Mouse (Mus musculus): ENCODE data around the gene Rcn3.
"Not testable (repeated sequence)": the region's sequence is repeated elsewhere in the genome, so short reads cannot be mapped to it uniquely, and the experiment has no call there.

Gene Rcn3

DNA sequence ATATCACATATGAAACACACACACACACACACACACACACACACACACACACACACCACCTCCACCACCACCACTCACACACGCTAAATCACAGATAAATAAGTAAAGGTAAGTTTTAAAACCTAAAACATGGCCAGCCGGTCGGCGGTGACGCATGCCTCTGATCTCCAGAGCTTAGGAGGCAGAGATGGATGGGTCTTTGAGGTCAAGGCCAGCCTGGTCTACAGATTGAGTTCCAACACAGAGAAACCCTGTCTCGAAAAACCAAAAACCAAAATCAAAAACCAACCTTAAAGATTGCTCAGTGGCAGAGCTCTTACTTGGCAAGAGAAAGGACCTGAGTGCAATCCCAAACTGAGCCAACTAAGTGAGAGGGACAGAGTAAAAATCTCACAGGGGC is 8.0 kb upstream of the Rcn3 start:
- in situ Hi-C loops (cut with MboI, MseI) = no loop called here

DNA sequence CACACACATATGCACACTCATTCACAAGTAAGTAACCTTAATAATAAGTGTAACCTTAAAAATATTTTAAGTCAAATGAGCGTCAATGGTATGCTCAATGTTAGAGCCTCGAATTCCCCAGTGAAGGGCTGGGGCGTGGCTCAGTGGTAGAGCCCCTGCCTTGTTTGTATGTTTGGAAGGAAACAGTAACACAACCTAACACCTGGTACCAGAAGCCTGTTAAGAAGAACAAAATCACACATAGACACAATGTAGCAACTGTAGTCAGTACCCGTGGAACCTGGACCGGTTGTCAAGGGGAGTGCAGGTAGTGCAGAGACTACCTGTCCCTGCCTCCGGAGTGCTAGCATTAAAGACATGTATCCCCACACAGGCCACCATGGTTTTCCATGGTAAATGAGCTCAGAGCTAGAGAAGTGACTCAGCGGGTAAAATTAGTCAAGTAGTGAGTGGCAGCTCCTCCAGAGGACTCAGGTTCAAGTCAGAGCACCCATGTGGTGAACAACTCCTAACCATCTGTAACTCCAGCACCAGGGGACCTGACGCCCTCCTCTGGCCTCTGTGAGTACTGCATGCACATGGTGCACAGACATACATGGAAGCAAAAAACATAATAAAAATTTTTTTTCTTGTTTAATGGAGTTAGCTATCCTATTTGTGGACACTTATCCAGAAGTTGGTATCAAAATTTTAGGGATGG is 6.7 kb upstream of the Rcn3 start:
- in situ Hi-C loops (cut with MboI, MseI) = no loop called here

DNA sequence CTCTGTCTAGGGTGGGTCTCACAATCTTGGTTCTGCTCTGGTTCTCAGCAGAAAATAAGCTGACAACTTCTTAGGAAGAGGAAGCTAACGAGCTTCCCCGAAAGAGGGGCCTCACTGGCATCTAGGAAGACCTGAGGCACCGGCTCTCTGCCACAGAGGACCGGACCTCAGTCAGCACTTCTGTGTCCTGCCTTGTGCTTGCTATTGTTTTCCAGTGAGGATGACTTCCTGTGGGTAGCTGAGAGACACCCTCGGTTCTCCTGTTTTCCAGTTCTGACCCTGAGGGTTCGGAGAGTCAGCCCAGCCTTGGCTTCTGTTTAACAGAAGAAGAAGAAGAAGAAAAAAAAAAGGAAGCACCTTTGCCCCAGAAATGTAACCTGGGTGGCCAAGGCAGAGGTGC is 5.5 kb upstream of the Rcn3 start:
- in situ Hi-C loops (cut with MboI, MseI) = no loop called here

DNA sequence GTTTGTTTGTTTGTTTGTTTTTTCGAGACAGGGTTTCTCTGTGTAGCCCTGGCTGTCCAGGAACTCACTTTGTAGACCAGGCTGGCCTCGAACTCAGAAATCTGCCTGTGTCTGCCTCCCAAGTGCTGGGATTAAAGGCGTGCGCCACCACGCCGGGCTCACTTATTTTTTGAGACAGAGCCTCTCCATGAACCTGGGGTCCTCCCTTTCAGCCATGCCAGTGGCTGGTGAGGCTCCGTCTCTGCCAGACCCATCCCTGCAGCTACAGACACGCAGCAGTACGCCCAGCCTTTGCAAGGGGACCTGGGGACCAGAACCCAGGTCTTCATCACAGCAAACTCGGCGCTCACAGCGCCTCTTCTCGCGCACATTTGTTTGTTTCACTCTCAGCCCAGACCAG is 3.9 kb upstream of the Rcn3 start:
- in situ Hi-C loops (cut with MboI, MseI) = not testable (repeated sequence)

DNA sequence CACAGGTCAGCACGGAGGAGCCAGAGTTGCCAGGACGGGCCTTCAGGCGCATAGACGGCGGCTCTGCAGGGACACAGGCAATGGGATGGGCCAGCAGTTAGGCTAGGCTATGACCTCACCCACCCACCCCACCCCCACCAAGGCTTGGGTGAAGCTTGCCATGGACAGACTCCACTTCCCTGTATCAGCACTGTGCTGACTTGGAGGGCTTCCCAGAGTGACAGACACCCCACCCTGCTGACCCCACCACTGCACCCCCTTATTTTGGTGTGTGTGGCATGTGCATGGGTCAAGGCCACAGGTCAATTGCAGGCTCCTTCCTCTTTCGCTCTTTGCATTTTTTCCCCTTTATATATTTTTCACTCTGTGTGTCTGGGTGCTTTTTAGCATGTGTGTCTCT is 3.3 kb upstream of the Rcn3 start:
- in situ Hi-C loops (cut with MboI, MseI) = no loop called here

DNA sequence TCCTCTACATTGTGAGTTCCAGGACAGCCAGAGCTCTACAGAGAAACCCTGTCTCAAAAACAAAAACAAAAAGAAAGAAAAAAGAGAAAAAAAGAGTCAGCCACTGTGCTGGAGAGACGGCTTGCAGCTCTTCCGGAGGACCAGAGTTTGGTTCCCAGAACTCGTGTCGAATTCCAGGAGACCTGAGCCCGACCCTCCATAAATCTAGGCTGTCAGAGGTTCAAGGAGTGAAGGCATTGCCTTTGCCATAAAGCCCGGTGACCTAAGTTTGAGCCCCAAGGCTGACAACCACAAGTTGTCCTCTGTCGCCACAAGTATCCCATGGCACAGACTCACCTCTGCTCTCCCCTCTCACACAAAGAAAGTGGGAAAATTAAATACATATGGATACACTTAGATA is 2.1 kb upstream of the Rcn3 start:
- in situ Hi-C loops (cut with MboI, MseI) = no loop called here

DNA sequence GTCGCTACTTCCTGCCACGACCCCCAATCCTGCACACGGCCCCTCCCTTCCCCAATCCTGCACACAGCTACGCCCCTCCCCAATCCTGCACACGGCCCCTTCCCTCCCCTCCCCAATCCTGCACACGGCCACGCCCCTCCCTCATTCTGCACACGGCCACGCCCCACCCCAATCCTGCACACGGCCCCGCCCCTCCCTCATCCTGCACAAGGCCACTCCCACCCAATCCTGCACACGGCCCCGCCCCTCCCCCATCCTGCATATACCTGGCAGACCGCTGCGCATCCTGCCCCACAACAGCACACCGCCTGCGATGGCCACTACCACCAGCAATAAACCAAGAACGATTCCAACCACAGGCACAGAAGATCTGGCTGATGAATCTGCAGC is 1.5 kb upstream of the Rcn3 start:
- in situ Hi-C loops (cut with MboI, MseI) = no loop called here

DNA sequence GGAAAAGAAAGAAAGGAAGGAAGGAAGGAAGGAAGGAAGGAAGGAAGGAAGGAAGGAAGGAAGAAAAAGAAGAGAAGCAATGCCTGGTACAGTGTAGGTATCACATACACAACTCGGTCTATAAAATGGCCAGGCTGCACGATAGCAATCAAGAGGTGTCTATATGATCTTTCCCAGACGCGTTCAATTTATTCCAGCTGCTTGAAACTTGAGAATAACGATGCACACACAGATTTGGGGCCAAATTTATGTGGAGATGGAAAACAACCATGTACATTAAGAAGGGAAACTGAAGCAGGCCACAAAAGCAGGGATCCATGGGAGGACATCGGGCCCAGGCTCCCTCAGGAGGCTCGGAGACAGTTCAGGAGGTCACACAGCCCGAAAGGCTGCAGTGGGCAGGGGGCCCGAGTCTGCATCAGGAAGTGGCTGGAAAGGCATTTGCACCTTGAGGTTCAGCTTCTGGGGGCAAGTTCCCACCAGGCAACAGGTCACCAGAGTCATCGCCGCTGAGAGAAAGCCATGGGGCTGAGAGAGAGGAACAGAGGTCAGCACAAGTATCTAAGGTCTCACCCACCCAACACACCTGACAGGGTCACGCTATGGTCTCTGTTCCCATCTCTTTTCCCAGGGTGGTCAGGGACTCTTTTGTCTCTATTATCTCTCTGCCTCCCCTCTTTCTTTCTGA is 951 bp upstream of the Rcn3 start:
- in situ Hi-C loops (cut with MboI, MseI) = no loop called here

DNA sequence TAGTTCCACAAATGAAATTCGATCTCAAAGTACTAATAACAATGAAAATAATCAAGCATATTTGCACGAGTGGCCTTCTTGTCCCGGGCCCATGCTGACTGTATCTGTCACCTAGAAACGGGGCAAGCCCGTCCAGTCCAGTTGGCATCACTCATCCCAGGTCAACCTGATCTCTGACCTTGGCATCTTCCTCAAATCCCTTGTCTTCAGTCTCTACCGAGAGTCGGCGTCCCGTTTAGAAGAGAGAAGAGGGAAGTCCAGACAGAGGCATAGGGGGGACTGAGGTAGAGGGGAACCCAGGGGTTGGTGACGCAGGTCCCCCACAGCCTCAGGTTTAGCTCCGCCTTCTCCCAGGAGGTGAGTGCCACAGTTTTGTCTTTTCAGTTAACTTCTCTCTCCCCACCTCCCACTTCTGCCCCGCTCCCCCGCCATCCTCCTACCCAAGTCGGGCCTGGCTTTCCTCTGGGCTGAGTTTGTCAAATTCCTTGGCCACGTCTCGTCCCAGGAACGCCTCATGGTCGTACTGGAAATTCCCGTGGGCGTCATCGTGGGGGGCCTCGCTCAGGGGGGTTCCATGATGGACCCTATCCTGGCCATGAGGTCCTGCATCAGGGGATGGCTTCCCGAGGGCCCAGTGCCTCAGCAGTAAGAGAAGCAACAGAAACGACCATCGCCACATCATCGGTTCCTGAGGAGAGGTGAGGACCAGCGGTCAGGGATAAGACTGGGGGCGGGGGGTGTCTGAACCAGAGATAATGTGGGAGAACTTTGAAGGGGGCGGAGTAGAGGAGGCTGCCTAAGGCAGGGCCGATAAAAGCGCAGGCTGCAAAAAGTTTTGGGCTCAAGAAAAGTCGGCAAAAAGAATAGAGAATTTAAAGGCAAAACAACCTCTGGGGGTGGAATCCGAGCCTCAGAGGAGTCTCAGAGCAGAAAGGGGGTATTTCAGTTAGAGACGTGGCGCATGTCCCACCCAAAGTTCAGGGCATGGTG is 725 bp downstream of the Rcn3 start:
- in situ Hi-C loops (cut with MboI, MseI) = no loop called here

DNA sequence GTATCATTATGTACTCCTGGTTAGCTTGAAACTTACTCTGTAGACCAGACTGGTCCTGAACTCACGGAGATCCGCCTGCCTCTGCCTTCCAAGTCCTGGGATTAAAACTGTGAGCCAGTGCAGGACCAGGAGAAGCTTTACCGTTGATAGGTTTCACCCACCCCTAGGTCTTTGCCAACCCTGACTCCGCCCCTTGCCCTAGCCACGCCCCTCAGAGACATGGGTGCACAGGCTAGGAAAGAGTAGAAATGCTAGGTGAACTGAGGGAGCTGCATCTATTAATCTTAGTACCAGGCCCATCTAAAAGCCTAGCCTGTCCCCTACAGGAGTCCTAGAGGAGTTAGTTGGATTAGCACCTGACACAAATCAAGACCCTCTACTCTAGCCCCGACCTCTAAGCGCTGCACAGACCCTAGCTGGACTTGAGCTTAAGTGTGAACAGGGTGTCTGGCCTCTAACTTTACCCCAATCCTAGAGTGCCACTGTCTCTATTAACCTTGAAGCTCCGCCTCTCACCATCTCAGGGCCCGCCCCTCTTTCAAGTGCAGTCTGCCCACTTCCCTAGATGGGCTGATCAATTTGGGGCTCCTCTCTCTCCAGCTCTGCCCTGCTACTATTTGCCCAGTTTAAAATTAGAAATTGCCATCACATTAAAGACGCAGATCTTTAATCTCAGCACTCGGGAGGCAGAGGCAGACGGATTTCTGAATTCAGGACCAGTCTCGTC is 1.6 kb downstream of the Rcn3 start:
- in situ Hi-C loops (cut with MboI, MseI) = no loop called here

DNA sequence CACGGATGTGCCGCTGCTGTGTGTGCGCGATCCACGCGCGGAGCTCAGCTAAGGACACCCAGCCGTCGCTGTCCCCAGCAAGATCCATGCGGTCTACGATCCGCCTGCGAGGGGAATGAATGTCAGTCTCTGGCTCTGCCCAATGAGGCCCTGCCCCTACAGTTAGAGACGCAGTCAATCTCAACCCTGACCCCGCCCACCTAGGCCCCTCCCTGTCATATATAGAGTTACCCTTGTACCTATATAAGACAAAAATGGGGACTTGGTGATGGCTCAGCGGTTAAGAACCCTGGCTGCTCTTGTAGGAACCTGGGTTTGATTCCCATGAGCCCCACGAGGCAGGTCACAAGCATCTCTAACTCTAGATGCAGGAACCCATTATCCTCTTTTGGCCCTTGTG is 3.4 kb downstream of the Rcn3 start:
- in situ Hi-C loops (cut with MboI, MseI) = no loop called here

DNA sequence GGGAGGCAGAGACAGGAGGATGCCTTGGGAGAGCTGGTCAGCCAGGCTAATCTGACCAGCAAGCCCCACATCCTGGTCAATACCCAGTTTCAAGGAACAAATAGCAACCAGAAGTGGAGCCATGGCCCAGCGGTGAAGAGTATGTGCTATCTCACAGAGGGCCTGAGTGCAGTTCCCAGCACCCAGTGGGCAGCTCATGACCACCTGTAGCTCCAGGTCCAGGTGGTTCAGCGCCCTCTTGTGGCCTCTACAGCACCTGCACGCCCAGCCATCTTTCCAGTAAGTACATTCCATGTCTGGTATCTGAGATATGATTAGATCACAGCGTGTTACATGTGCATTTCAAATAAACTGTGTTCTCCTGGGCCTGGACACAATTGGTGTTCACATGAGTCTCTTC is 5.9 kb downstream of the Rcn3 start:
- in situ Hi-C loops (cut with MboI, MseI) = no loop called here

DNA sequence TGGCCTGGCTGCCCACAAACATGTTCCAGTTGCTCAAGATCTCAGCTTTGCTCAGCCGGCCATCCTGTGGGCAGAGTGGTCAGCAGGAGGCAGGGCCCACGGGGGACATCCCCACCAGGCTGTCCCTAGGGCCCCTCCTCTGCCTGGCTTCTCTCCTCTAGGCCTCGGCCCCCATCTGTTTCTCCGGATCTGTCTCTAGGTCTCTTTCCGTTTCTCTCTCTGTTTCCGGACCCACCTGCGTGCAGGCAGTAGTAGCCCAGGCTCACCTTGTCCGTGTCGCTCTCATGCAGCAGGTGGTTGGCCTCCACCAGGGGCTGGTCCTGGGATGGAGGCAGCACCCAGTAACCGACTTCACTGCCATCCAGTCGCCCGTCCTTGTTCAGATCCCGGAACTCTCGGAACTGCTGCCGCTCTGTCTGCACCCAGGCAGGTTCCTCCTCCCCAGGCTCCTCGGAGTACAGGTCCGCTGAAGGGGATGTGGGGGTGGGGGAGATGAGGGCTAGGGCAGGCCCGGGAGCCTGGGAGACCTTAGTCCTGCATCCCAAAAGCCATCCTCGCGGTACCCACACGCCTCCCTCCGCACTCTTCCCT is 8.6 kb downstream of the Rcn3 start:
- in situ Hi-C loops (cut with MboI, MseI) = loop anchor here (5.0 kb wide), 1 partner anchor 44 kb away; the partner anchor contains the start of gene Rpl13a

DNA sequence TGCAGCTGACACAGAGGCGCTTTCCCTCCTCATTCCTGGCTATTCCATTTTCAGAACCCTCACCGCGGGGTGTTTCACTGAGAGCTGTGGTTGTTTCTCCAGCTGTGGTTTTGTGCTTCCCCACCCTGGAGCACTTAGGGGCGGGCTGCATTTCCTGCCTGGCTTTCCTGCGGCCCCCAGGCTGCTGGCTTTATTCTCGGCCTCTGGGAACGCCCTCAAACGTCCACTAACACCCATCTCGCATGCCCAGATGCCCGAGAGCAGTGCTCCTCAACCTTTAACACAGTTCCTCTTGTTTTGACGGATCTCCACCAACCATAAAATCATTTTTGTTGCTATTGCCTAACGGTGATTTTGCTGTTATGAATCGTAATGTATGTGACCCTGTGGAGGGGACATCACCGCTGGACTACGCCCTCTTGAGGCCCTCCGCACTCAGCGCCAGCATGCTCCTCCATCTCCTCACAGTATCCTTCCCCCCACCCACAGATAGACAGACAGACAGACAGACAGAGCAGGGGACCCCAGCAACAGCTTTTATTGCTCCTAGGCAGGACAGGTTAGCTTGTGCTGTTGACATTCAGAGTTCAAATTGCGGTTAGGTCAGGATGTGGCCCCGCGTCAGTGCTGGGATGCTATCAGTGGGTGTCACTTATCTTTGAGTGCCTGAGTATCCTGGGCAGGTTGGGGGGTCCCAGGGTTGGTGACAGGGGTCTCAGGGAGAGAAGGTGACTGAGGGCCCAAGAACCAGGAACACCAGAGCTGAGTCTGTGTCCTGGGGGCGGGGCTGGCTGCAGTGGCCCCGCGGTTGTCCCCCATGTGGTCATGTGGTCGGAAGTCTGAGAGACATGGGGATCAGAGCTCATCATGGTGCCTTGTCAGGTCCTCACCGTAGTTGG is 9.4 kb downstream of the Rcn3 start:
- in situ Hi-C loops (cut with MboI, MseI) = loop anchor here (5.0 kb wide), 1 partner anchor 45 kb away; the partner anchor contains the start of gene Rpl13a

DNA sequence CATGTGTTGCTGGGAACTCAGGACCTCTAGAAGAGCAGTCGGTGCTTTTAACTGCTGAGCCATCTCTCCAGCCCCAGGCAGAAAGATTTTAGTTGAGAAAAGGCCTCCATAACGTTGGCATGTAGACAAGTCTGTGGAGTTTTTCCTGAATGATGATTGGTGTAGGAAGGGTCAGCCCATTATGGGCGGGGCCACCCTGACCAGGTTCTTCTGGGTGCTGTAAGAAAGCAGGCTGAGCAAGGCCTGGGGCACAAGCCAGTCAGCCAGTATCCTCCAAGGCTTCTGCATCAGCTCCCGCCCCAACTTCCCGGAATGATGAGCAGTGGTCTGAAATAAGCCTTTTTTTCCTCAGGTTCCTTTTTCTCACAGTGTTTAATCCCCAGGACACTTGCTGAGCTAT is 11.0 kb downstream of the Rcn3 start:
- in situ Hi-C loops (cut with MboI, MseI) = loop anchor here (5.0 kb wide), 1 partner anchor 46 kb away; the partner anchor contains the start of gene Rpl13a

DNA sequence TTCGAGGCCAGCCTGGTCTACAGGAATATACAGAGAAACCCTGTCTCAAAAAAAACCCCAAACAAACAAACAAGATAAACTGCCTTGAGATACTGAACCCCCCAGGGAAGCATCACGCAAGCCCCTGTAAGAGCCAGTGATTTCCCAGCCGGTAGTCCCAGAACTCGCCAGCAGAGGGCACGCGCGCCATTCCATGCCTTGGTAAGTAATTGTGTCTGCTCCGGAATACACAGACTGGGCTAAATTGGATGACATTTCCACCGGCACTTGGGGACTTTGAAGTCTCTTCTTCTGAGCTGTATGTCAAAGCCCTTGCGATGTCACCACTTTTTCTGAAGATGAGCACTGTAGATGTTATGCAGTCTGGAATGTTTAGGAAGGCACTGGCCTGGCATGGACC is 12.2 kb downstream of the Rcn3 start:
- in situ Hi-C loops (cut with MboI, MseI) = loop anchor here (5.0 kb wide), 1 partner anchor 47 kb away; the partner anchor contains the start of gene Rpl13a

DNA sequence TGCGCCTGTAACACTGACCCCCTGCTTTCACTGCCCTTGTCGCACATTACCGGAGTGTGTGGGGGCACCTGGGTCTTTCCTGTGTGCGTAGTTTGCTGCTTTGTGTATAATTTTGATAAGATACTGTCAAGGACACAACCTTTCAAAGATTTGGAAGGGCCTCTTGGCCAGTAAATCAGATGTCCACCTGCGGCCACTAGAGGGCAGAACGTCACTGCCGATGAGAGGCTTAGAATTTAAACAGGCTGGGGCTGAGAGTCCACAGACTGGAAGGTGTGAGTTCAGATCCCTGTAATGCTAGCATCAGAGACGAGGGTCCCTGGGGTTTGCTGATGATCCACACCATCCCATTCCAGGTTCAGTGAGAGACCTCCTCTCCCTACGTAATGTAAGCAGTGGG is 13.5 kb downstream of the Rcn3 start:
- in situ Hi-C loops (cut with MboI, MseI) = no loop called here

DNA sequence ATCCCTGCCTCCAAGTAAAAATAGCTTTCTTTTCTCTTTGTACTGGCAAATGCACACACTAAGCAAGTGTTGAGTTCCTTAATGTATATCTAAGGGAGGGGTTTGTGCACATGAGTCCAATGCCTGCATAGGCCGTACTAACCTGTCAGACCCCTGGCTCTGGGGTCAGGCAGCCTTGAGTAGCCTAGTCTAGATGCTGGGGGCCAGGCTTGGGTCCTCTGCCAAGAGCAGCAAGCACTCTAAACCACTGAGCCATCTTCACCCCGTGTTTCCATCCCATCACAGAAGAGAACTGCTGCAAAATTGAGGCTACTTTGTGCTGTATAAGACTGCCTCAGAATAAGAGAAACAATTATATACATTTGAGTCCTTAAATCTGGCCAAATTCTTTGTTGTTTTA is 14.2 kb downstream of the Rcn3 start:
- in situ Hi-C loops (cut with MboI, MseI) = no loop called here

DNA sequence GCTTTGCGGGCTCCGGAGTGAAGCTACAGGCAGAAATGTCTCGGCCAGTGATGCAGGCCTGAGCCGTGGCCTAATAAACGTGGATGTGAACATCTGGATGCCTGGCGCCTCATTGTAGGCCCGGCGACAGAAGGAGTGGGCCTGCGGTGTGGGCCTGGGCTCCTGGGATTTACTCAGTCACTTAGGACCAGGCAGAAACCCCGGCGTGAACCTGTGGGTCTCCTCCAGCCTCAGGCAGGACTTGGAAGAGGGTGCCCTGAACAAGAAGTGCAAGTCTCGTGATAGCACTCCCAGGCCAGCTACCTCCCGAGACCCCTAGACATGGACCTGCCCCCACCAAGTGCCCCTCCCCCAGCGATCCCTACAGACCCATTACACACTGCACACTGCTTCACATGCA is 14.7 kb downstream of the Rcn3 start:
- in situ Hi-C loops (cut with MboI, MseI) = no loop called here

DNA sequence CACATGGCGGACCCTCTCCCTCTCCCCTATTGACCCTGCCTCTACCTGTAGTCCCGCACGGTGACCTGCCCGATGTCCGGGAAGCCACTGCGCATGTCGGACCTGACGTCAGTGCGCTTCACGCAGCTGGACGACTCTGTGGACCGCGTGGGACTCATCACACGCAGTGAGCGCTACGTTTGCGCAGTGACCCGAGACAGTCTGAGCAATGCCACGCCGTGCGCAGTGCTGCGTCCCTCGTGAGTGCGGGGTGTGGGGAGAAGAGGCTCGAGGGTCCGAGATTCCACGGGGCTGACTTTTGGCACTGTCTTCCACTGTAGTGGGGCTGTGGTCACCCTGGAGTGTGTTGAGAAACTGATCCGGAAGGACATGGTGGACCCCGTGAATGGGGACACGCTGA is 15.5 kb downstream of the Rcn3 start:
- in situ Hi-C loops (cut with MboI, MseI) = no loop called here

All from regulatory T cell (primary cell).